Mouse (Mus musculus) telencephalon, adult 2 months (tissue): ENCODE measurements around the gene Azin2.

Experiments used
- DNase-seq: peaks from one replicate; pipeline ENCODE4 v3.0.0-alpha.2; 2011; ENCODE audit warnings: low read depth, low spot score

Gene Azin2

GRCm38 (mm10) chr4:128897911-128898421 lies 64.3 kb downstream of the Azin2 start:
- DNase-seq: no peak

- no peak for DNase-seq
Observed at GRCm38 (mm10) chr4:128896667-128897066, 65.6 kb downstream of the Azin2 start.

- DNase-seq: no peak
Observed at GRCm38 (mm10) chr4:128895841-128896240, 66.4 kb downstream of the Azin2 start.

- no peak for DNase-seq
Observed at GRCm38 (mm10) chr4:128894112-128894511, 68.1 kb downstream of the Azin2 start.

GRCm38 (mm10) chr4:128892188-128892587 lies 70.1 kb downstream of the Azin2 start:
- DNase-seq: no peak

GRCm38 (mm10) chr4:128891746-128892145 lies 70.5 kb downstream of the Azin2 start:
- no peak for DNase-seq

- peak; percentile 63 for DNase-seq
Observed at GRCm38 (mm10) chr4:128891157-128891556, 71.1 kb downstream of the Azin2 start.

- DNase-seq: no peak
Observed at GRCm38 (mm10) chr4:128889752-128890630, 72.3 kb downstream of the Azin2 start.

GRCm38 (mm10) chr4:128888436-128888990 lies 73.7 kb downstream of the Azin2 start:
- DNase-seq: no peak

- DNase-seq: no peak
Observed at GRCm38 (mm10) chr4:128887641-128888091, 74.6 kb downstream of the Azin2 start.

GRCm38 (mm10) chr4:128887026-128887425 lies 75.2 kb downstream of the Azin2 start:
- no peak for DNase-seq

- no peak for DNase-seq
Observed at GRCm38 (mm10) chr4:128886571-128886970, 75.7 kb downstream of the Azin2 start.

- no peak for DNase-seq
Observed at GRCm38 (mm10) chr4:128885540-128885939, 76.7 kb downstream of the Azin2 start.

GRCm38 (mm10) chr4:128884711-128885095 lies 77.5 kb downstream of the Azin2 start:
- no peak for DNase-seq

GRCm38 (mm10) chr4:128883801-128884710 lies 78.2 kb downstream of the Azin2 start:
- DNase-seq: no peak

- no peak for DNase-seq
Observed at GRCm38 (mm10) chr4:128883379-128883781, 78.9 kb downstream of the Azin2 start, which contains the start of gene Trim62. Gene Trim62, plus strand, starts transcription at chr4:128883580.
